Mouse (Mus musculus) cerebellum, adult 18-20 months (tissue): ENCODE results near the gene Xrn1.
"Not testable (repeated sequence)": the region's sequence is repeated elsewhere in the genome, so short reads cannot be mapped to it uniquely, and the experiment has no call there.

Experiments used
- DNase-seq, 2 experiments: peaks; one replicate each; pipeline ENCODE4 v3.0.0; 2021

The Xrn1 gene

GRCm38 (mm10) chr9:96054878-96055277, 100.3 kb downstream of the Xrn1 start:
- DNase-seq: no peak

- no peak for DNase-seq
These were observed 102.1 kb downstream of the Xrn1 start for GRCm38 (mm10) chr9:96056417-96057223.

GRCm38 (mm10) chr9:96063083-96063802, 108.7 kb downstream of the Xrn1 start:
- no peak for DNase-seq

GRCm38 (mm10) chr9:96063803-96064475, 109.4 kb downstream of the Xrn1 start:
- DNase-seq: no peak

- DNase-seq: no peak
These were observed 112.9 kb downstream of the Xrn1 start for GRCm38 (mm10) chr9:96067507-96067906.

- no peak for DNase-seq
These were observed 124.3 kb downstream of the Xrn1 start for GRCm38 (mm10) chr9:96078752-96079315.

- no peak for DNase-seq
These were observed 130.7 kb downstream of the Xrn1 start for GRCm38 (mm10) chr9:96085293-96085692.

GRCm38 (mm10) chr9:96087671-96088070, 133.1 kb downstream of the Xrn1 start:
- DNase-seq: no peak

GRCm38 (mm10) chr9:96088456-96088855, 133.9 kb downstream of the Xrn1 start:
- not testable (repeated sequence) for DNase-seq

GRCm38 (mm10) chr9:96092637-96093036, 138.1 kb downstream of the Xrn1 start:
- DNase-seq: not testable (repeated sequence)

- no peak for DNase-seq
These were observed 138.7 kb downstream of the Xrn1 start for GRCm38 (mm10) chr9:96093221-96093620.

GRCm38 (mm10) chr9:96094341-96094740, 139.8 kb downstream of the Xrn1 start:
- DNase-seq: no peak

- no peak for DNase-seq
These were observed 140.6 kb downstream of the Xrn1 start for GRCm38 (mm10) chr9:96095192-96095591.

GRCm38 (mm10) chr9:96102846-96103245, 148.3 kb downstream of the Xrn1 start:
- DNase-seq: no peak
